Mouse (Mus musculus): Measurements from ENCODE around the gene Gm17079. TPM values are rescaled to one million over a fixed set of nuclear protein-coding genes. Genes with fewer than 3 reads are reported as not detected.

The Gm17079 gene
- total and polyA plus RNA-seq, 2 experiments, result not detected

DNA sequence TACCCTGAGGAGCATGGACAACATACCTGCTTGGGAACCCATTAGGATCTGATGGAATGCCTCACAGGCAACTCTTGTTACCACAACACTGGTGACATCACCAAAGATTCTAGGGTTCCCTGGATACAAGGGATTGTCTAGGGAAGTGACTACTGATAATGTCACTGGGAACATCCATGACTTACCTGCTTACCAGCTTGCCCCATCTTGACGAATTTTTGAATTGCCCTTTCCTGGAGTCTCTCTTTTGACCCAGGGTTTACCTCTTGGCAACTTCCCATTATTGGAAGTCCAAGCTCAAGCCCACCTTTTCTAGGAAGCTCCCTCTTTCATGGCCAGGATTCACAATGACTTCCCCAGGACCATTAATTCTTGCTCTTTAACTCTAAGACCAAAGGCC lies 21.8 kb upstream of the Gm17079 start, which contains the start of gene Gm5800:
TSS of gene Gm5800 (minus strand) at position 101 of the 400 bp plus-strand sequence.
- Histone ChIP-seq H3K9ac (ENCODE audit: low read depth, low read length) (no peak within 1 kb of the TSS), H3K27me3 (ENCODE audit: control insufficient read depth, insufficient read depth, low read length) (no peaks in the 10 kb centered on the region), H3K4me1 (ENCODE audit: control insufficient read depth, insufficient read depth, low read length) (no peaks in the 10 kb centered on the region), H3K79me2 (ENCODE audit: control insufficient read depth, insufficient read depth, low read length) (no peaks in the 10 kb centered on the region), H3K36me3 (ENCODE audit: control insufficient read depth, insufficient read depth, low read length) (no peaks in the 10 kb centered on the region), H3K4me3 (ENCODE audit: insufficient read depth, low read depth, low read length) (no peak within 1 kb of the TSS), H3K27ac (replicated peaks; ENCODE audit: insufficient read depth, low read depth, low read length) (no peak within 1 kb of the TSS)
- TF ChIP-seq CTCF (IDR thresholded peaks at IDR 0.05; ENCODE audit: low read depth, low read length) (no peak), POLR2A (IDR thresholded peaks at IDR 0.05; ENCODE audit: extremely low read depth, insufficient read depth, low read length) (no peak)
- WGBS, result 16% methylated on average over 1 of the region's 1 CpGs
- DNase-seq (ENCODE audit: extremely low read depth, low read depth, low spot score), result no peak

DNA sequence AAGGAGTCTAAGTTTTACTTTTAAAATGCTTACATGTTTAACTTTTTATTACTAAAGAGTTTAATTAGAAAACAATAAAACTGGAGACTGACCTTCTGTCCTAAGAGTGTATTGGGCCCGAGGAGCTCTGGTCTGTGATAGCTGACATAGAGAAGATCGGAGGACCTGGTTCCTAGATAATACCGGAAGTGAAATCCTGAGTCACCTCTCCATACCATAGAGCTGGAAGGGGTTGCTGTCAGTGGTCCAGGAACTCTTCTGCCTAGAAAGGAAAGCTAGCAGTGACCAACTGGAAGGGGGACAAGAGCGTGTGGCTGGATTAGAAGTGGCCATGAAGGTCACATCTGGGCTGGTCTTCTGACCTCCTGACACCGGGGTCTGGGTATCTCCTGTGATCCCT lies 18.0 kb downstream of the Gm17079 start:
- Histone ChIP-seq H3K79me2 (ENCODE audit: control insufficient read depth, insufficient read depth, low read length) (no peaks in the 10 kb centered on the region), H3K4me3 (ENCODE audit: insufficient read depth, low read depth, low read length) (no peak overlapping the region), H3K4me1 (ENCODE audit: control insufficient read depth, insufficient read depth, low read length) (no peaks in the 10 kb centered on the region), H3K27me3 (ENCODE audit: control insufficient read depth, insufficient read depth, low read length) (no peaks in the 10 kb centered on the region), H3K27ac (replicated peaks; ENCODE audit: insufficient read depth, low read depth, low read length) (no peak overlapping the region), H3K36me3 (ENCODE audit: control insufficient read depth, insufficient read depth, low read length) (no peaks in the 10 kb centered on the region), H3K9ac (ENCODE audit: low read depth, low read length) (no peak overlapping the region)
- 81% methylated on average over 5 of the region's 5 CpGs for WGBS
- no peak for DNase-seq (ENCODE audit: extremely low read depth, low read depth, low spot score)
- TF ChIP-seq CTCF (IDR thresholded peaks at IDR 0.05; ENCODE audit: low read depth, low read length), result no peak
- no peak for TF ChIP-seq POLR2A (IDR thresholded peaks at IDR 0.05; ENCODE audit: extremely low read depth, insufficient read depth, low read length)

Other genes starting within 250 kb of the Gm17079 start
- gene Vmn2r89, start 243.6 kb downstream of the Gm17079 start, total RNA-seq (2014; rRNA removed), result not detected in 2 replicates
- not detected in 2 replicates for gene Vmn2r89, start 243.6 kb downstream of the Gm17079 start, polyA plus RNA-seq (2012; rRNA removed)
- gene Gm5622, start 142.7 kb downstream of the Gm17079 start, total RNA-seq (2014; rRNA removed), result 0.07 and 0.18 TPM in 2 replicates
- gene Gm5622, start 142.7 kb downstream of the Gm17079 start, polyA plus RNA-seq (2012; rRNA removed), result not detected in 2 replicates
- gene Gm17175, start 121.4 kb downstream of the Gm17079 start, total RNA-seq (2014; rRNA removed), result not detected in 2 replicates
- not detected in 2 replicates for gene Gm17175, start 121.4 kb downstream of the Gm17079 start, polyA plus RNA-seq (2012; rRNA removed)
- gene Gm17174, start 103.3 kb downstream of the Gm17079 start, total RNA-seq (2014; rRNA removed), result not detected in 2 replicates
- not detected in 2 replicates for gene Gm17174, start 103.3 kb downstream of the Gm17079 start, polyA plus RNA-seq (2012; rRNA removed)
- gene Gm17078, start 84.2 kb downstream of the Gm17079 start, total RNA-seq (2014; rRNA removed), result not detected in 2 replicates
- not detected in 2 replicates for gene Gm17078, start 84.2 kb downstream of the Gm17079 start, polyA plus RNA-seq (2012; rRNA removed)
- not detected in 2 replicates for gene Gm4181, start 59.8 kb downstream of the Gm17079 start, total RNA-seq (2014; rRNA removed)
- gene Gm4181, start 59.8 kb downstream of the Gm17079 start, polyA plus RNA-seq (2012; rRNA removed), result not detected in 2 replicates
- not detected in 2 replicates for gene Gm5800, start 21.7 kb upstream of the Gm17079 start, total RNA-seq (2014; rRNA removed)
- not detected in 2 replicates for gene Gm5800, start 21.7 kb upstream of the Gm17079 start, polyA plus RNA-seq (2012; rRNA removed)
- not detected in 2 replicates for gene Ang4, start 78.1 kb upstream of the Gm17079 start, total RNA-seq (2014; rRNA removed)
- not detected in 2 replicates for gene Ang4, start 78.1 kb upstream of the Gm17079 start, polyA plus RNA-seq (2012; rRNA removed)
- not detected in 2 replicates for gene AY358078, start 104.6 kb upstream of the Gm17079 start, total RNA-seq (2014; rRNA removed)
- not detected in 2 replicates for gene AY358078, start 104.6 kb upstream of the Gm17079 start, polyA plus RNA-seq (2012; rRNA removed)
- not detected in 2 replicates for gene Ear6, start 158.2 kb upstream of the Gm17079 start, total RNA-seq (2014; rRNA removed)
- not detected in 2 replicates for gene Ear6, start 158.2 kb upstream of the Gm17079 start, polyA plus RNA-seq (2012; rRNA removed)
- gene Mettl17, start 189.4 kb upstream of the Gm17079 start, total RNA-seq (2014; rRNA removed), result 14.0 and 23.2 TPM in 2 replicates
- 18.2 and 21.0 TPM in 2 replicates for gene Mettl17, start 189.4 kb upstream of the Gm17079 start, polyA plus RNA-seq (2012; rRNA removed)
- 0.65 and 1.4 TPM in 2 replicates for gene Slc39a2, start 197.4 kb upstream of the Gm17079 start, total RNA-seq (2014; rRNA removed)
- gene Slc39a2, start 197.4 kb upstream of the Gm17079 start, polyA plus RNA-seq (2012; rRNA removed), result 1.1 and 1.8 TPM in 2 replicates
- gene Ndrg2, start 218.7 kb upstream of the Gm17079 start, total RNA-seq (2014; rRNA removed), result 1,230 and 1,535 TPM in 2 replicates
- gene Ndrg2, start 218.7 kb upstream of the Gm17079 start, polyA plus RNA-seq (2012; rRNA removed), result 1,907 and 2,831 TPM in 2 replicates
- not detected in 2 replicates for gene Tppp2, start 223.0 kb upstream of the Gm17079 start, total RNA-seq (2014; rRNA removed)
- not detected in 2 replicates for gene Tppp2, start 223.0 kb upstream of the Gm17079 start, polyA plus RNA-seq (2012; rRNA removed)
- gene Rnase13, start 227.3 kb upstream of the Gm17079 start, total RNA-seq (2014; rRNA removed), result not detected in 2 replicates
- gene Rnase13, start 227.3 kb upstream of the Gm17079 start, polyA plus RNA-seq (2012; rRNA removed), result 0.22 and 0.24 TPM in 2 replicates

Data from liver, adult 2 months (tissue).